Mouse (Mus musculus) liver, embryonic 16.5 days (tissue): ENCODE data around the gene Zfp459. TPM values are rescaled to one million over a fixed set of nuclear protein-coding genes. Genes with fewer than 3 reads are reported as not detected.
"Not testable (repeated sequence)": the region's sequence is repeated elsewhere in the genome, so short reads cannot be mapped to it uniquely, and the experiment has no call there.

Experiments used
- ATAC-seq: fragments of 200-750 bp; cut with Nextera tagmentation; 2 replicates; pipeline ENCODE4 v1.8.0; 2017; ENCODE audit warnings: low read depth, mild to moderate bottlenecking, moderate number of reproducible peaks, moderate library complexity
- H3K27ac ChIP-seq: fragments of 300-500 bp; sonication (generic); 2 replicates; pipeline ENCODE4 v1.5.1; 2014; ENCODE audit warnings: mild to moderate bottlenecking, low read length
- H3K27me3 ChIP-seq: fragments of 300-500 bp; sonication (generic); 2 replicates; pipeline ENCODE4 v1.6.1; 2014; ENCODE audit warnings: low read depth, low read length, mixed read lengths; ENCODE audit not compliant: control insufficient read depth, insufficient read depth
- H3K36me3 ChIP-seq: fragments of 300-500 bp; sonication (generic); 2 replicates; pipeline ENCODE4 v1.6.1; 2014; ENCODE audit warnings: mild to moderate bottlenecking; ENCODE audit not compliant: control insufficient read depth, insufficient read depth
- H3K4me1 ChIP-seq: fragments of 300-500 bp; sonication (generic); 2 replicates; pipeline ENCODE4 v1.6.1; 2014; ENCODE audit warnings: low read depth, low read length, mixed read lengths; ENCODE audit not compliant: control insufficient read depth
- H3K4me2 ChIP-seq: fragments of 300-500 bp; sonication (generic); 2 replicates; pipeline ENCODE4 v1.6.1; 2014; ENCODE audit warnings: low read depth, low read length, mixed read lengths
- H3K4me3 ChIP-seq: fragments of 300-500 bp; sonication (generic); 2 replicates; pipeline ENCODE4 v1.5.1; 2014; ENCODE audit warnings: low read depth, mild to moderate bottlenecking, low read length
- H3K9ac ChIP-seq: fragments of 300-500 bp; sonication (generic); 2 replicates; pipeline ENCODE4 v1.6.1; 2014; ENCODE audit warnings: low read depth, low read length
- H3K9me3 ChIP-seq: fragments of 300-500 bp; sonication (generic); replicated peaks from 2 replicates; pipeline ENCODE4 v1.6.1; 2016; ENCODE audit warnings: low read length; ENCODE audit not compliant: control insufficient read depth
- WGBS: fragments of 180-500 bp; shearing (Covaris S2); extraction: QIAGEN DNeasy Blood & Tissue Kit; methylation state at CpG from one replicate; pipeline ENCODE4 v1.1.7; 2014; ENCODE audit not compliant: insufficient replicate concordance; 5-methylcytosine and 5-hydroxymethylcytosine counted together
- polyA plus RNA-seq: library from polyadenylated mRNA; unstranded; fragments of >200 nt; fragmentation: Nextera tagmentation; extraction: Ambion mirVana; gene quantifications from 2 replicates; pipeline ENCODE4 v1.2.1, GENCODE M21; 2015

Zfp459 gene
- polyA plus RNA-seq, 1 experiment from 2014 or later, result 0.14 TPM

- not testable (repeated sequence) for H3K9ac ChIP-seq, H3K36me3 ChIP-seq, H3K4me1 ChIP-seq, ATAC-seq, H3K9me3 ChIP-seq, H3K4me3 ChIP-seq, H3K27me3 ChIP-seq, H3K27ac ChIP-seq, H3K4me2 ChIP-seq
- 80% methylated on average over 2 of the region's 2 CpGs for WGBS
Observed at GRCm38 (mm10) chr13:67422532-67422931, 1.3 kb upstream of the Zfp459 start.

DNA sequence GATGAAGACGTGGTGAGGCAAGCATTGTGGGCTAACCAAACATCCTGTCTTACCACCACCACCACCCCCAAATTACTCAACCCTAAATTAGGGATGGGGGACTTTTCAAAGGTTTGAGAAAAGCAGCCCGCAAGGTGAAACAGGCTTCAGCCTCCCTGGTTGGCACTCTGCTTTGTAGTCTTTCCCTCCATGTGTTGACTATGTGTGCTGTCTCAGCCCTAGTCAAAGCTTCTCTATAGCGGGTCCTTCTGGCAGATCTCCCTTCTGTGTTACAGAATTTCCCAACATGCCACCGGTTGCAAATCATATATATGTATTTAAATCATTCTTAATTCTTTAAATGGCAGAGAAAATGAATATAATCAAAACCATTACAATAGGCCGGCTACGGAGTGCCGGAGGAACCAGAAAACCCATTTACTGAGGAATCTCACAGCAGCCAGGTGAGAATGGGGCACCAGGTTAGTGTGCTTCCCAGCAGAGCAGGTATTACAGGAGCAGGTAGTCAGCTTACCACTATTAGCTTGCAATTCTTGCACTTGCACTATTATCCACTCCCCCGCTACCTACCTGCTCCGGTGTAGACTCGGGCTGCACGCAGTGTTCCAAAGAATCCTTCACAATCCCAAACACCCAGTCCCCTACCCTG is 536 bp downstream of the Zfp459 start:
- Histone ChIP-seq H3K4me3 (peak overlapping the region; percentile 68), H3K4me1 (peaks cover 6% of the 10 kb centered on the region), H3K27me3 (no peaks in the 10 kb centered on the region), H3K4me2 (peak overlapping the region; percentile 84), H3K27ac (no peak overlapping the region), H3K36me3 (no peaks in the 10 kb centered on the region), H3K9me3 (no peaks in the 10 kb centered on the region), H3K9ac (peak overlapping the region; percentile 59)
- WGBS, result 30% methylated on average over 11 of the region's 11 CpGs
- no peak for ATAC-seq

GRCm38 (mm10) chr13:67416811-67417210 is 4.4 kb downstream of the Zfp459 start:
- H3K4me2 ChIP-seq, result no peak overlapping the region
- WGBS, result 75% methylated on average over 3 of the region's 3 CpGs
- no peaks in the 10 kb centered on the region for H3K36me3 ChIP-seq
- no peak overlapping the region for H3K27ac ChIP-seq
- peaks cover 6% of the 10 kb centered on the region for H3K4me1 ChIP-seq
- H3K9me3 ChIP-seq, result no peaks in the 10 kb centered on the region
- no peaks in the 10 kb centered on the region for H3K27me3 ChIP-seq
- H3K4me3 ChIP-seq, result no peak overlapping the region
- no peak overlapping the region for H3K9ac ChIP-seq
- ATAC-seq, result no peak

DNA sequence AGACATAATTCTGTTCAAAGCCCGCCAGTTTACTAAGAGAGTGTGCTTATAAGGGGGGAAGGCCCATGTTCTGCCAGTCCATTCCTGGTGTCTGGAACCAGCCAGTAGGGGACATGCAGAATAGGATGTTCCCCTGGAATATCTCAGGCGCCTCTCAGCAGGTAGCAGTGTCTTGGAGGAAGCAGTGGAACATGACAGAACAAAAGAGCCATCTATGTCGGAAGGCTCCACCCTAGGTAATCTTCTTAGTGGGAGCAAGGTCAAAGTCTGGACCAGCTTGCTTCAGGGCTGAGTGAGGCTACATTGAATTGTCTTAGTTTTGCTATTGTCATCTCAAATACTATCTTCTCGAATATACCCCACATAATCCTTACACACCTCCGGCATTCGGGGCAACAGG is 5.5 kb downstream of the Zfp459 start:
- ATAC-seq, result no peak
- H3K9me3 ChIP-seq, result no peaks in the 10 kb centered on the region
- 74% methylated on average over 6 of the region's 6 CpGs for WGBS
- no peaks in the 10 kb centered on the region for H3K36me3 ChIP-seq
- H3K9ac ChIP-seq, result no peak overlapping the region
- no peak overlapping the region for H3K4me3 ChIP-seq
- H3K27me3 ChIP-seq, result no peaks in the 10 kb centered on the region
- no peak overlapping the region for H3K27ac ChIP-seq
- no peak overlapping the region for H3K4me2 ChIP-seq
- peaks cover 2% of the 10 kb centered on the region for H3K4me1 ChIP-seq

DNA sequence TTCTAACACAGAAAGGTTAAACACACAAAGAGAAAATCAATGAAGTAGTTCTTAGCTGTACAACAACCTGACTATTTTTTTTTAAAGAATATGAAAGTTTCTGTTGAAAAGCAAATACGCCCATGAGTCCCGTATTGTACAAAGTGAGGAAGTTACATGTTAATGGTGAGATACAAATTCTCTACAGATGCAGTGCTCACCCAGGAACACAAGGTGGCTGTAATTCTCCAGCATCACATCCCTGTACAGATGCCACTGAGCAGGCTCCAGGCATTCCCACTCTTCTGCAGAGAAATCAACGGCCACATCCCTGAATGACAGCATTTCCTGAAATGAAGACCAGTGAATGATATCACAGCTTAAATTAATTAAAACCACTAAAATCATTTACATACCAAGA is 7.6 kb downstream of the Zfp459 start:
- H3K27ac ChIP-seq, H3K4me3 ChIP-seq, H3K9me3 ChIP-seq, H3K36me3 ChIP-seq, ATAC-seq, H3K4me1 ChIP-seq, H3K4me2 ChIP-seq, H3K27me3 ChIP-seq, H3K9ac ChIP-seq: not testable (repeated sequence)
- 60% methylated on average over 3 of the region's 3 CpGs for WGBS

- peak within 1 kb of the TSS; percentile 68 for H3K9ac ChIP-seq
- H3K27ac ChIP-seq, H3K9me3 ChIP-seq, H3K4me1 ChIP-seq, H3K27me3 ChIP-seq, H3K36me3 ChIP-seq: not testable (repeated sequence)
- ATAC-seq, result peak; percentile 88
- H3K4me3 ChIP-seq, result peak within 1 kb of the TSS; percentile 70
- H3K4me2 ChIP-seq, result peak within 1 kb of the TSS; percentile 63
- WGBS, result 3% methylated on average over 14 of the region's 16 CpGs
Observed at GRCm38 (mm10) chr13:67399183-67399903, 21.9 kb downstream of the Zfp459 start, which contains the start of gene Zfp429. TSS of gene Zfp429 (minus strand) at chr13:67399819.

GRCm38 (mm10) chr13:67376255-67376654 is 45.0 kb downstream of the Zfp459 start:
- H3K4me1 ChIP-seq, H3K9ac ChIP-seq, ATAC-seq, H3K9me3 ChIP-seq, H3K36me3 ChIP-seq, H3K27ac ChIP-seq, H3K27me3 ChIP-seq, H3K4me3 ChIP-seq, H3K4me2 ChIP-seq: not testable (repeated sequence)
- 52% methylated on average over 3 of the region's 3 CpGs for WGBS

DNA sequence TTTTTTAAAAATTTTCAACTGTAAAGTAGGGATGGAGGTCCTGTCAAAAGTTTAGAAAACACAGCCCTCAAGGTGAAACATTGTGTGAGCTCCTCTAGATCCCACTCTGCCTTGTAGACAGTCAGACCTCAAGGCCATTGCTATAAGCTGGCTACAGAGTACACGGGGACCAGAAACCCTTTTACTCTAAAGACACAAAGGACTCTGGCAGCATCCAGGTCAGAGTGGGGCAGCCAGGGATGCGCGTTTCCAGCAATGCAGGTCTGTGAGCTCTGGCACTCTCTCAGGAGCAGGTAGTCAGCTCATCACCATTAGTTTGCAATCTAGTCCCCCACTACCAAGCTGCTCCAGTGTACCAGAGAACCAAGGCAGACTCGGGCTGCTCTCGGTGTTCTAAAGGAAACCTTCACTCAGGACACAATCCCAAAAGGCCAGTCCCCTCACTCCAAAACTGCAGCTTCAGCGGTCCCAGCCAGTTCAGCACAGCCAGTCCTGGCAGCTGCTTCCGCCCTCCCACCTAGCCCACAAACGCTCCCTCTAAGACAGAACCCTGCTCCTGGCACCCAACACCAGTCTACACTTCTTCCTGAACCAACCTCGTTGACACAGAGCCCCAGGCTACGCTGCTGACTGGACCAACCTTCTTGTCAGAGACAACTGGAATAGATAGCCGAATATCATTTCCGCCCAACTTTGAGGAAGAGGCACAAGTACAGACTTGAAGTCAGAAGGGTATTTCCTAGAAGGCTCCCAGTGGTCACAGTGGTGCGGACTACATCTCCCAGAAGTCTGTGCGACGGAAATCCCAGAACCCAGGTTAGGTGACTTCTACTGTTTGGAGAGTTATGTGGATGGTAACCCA is 45.9 kb downstream of the Zfp459 start, which contains the start of the genes Gm28041 and Zfp456:
TSS of gene Gm28041 (minus strand) at position 684 of the 862 bp plus-strand sequence.
TSS of gene Zfp456 (minus strand) at position 761 of the 862 bp plus-strand sequence.
- Histone ChIP-seq H3K4me3 (peak within 1 kb of the TSS; percentile 64), H3K4me2 (peak within 1 kb of the TSS; percentile 72), H3K9ac (peak within 1 kb of the TSS; percentile 58)
- 9% methylated on average over 13 of the region's 15 CpGs for WGBS
- ATAC-seq, result peak; percentile 91
- not testable (repeated sequence) for H3K27me3 ChIP-seq, H3K36me3 ChIP-seq, H3K9me3 ChIP-seq, H3K27ac ChIP-seq, H3K4me1 ChIP-seq
